Mouse (Mus musculus): ENCODE measurements at regions not wholly inside any gene's neighbourhood (a gene's known extent, or its start where the extent isn't known, plus 50 kb on each side); places are given as distances from the start of the nearest gene placed in this dataset.

DNA sequence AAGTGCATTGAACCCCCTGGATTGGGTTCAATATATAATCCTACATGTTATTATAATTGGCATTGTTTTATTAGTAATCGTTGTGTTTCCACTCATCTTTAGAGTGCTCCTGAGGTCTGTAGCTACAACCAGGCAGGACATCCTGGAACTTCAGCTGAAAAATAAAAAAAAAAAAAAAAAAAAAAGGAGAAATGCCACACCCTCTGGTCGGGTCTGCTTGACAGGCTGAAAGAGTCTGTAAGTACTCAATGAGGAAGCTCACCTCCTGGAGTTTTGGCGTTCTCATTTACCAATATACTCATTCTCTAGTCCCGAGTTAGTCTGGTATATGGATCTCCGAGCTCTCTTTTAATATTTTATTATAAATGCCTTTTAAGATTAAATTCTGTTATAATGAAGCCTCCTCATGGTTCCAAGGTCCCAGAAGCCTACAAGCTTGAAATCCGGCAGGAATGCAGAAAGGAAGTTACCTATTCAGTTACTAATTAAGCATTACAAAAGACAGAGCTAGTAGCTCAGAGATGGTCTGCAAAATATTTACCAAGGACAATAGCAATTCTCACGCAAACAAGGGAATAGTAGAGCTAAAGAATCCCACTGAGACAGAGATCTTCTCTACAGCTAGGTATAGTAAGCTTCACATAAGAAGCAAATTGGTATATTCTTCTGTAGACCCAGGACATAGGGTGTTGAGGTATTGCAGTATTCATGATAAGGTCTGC is 745.7 kb upstream of the Gm5150 start:
- TF ChIP-seq POLR2A (IDR thresholded peaks at IDR 0.05; ENCODE audit: borderline replicate concordance, extremely low read depth, insufficient read depth, insufficient read length, poor library complexity, severe bottlenecking) (no peak), CTCF (IDR thresholded peaks at IDR 0.05; ENCODE audit: borderline replicate concordance, extremely low read depth, insufficient read depth, insufficient read length) (no peak)

Measured in brain, embryonic 14.5 days (tissue).